Comparison of ENCODE assay signal across 12 mouse cellular contexts in the genomic region with DNA sequence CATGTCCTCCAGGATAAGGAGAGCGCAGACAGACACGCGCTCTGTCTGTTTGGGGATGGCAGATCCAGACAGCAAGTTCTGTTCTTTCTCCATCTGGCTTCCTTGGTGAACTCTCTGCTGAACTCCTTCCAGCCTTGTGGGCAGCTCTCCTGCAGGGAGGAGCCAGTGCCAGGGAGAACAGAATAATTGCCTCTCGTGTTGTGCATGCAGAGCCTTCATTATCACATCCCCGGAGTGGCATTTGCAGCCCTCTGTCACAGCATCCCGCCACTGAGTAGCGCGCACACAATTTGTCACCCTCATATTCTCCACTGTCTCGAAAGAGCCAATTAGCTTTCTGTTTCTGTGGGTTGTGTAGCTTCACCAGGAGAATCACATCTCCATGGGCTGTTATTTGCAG. TPM values are rescaled to one million over a fixed set of nuclear protein-coding genes. Genes with fewer than 3 reads are reported as not detected.
DNase-seq lines count a peak whose midpoint lies in the region; ATAC-seq lines count a peak whose summit lies in the region.
"Had no signal": no experiment of that assay in that cellular context is flagged by ENCODE, and none has a peak within 500 bp of the region (broad histone marks: within the 10 kb centered on the region; RNA-seq: fewer than 3 reads in every experiment).

No protein-coding gene starts in this region.

- no peaks in the 10 kb centered on the region for H3K36me3 ChIP-seq in forebrain, embryonic 11.5 days (ENCODE audit: control insufficient read depth, insufficient read depth, low read length)
- no peaks in the 10 kb centered on the region for H3K36me3 ChIP-seq in forebrain, embryonic 10.5 days (replicated peaks)
- H3K36me3 ChIP-seq: embryonic facial prominence, embryonic 12.5 days; limb, embryonic 15.5 days had no signal

- no peak overlapping the region for H3K9ac ChIP-seq in forebrain, embryonic 11.5 days (ENCODE audit: low read length)
- H3K9ac ChIP-seq: embryonic facial prominence, embryonic 12.5 days; limb, embryonic 15.5 days had no signal

- H3K4me1 ChIP-seq in forebrain, embryonic 11.5 days (replicated peaks; ENCODE audit: control insufficient read depth, insufficient read depth, low read length) = peaks cover 3% of the 10 kb centered on the region; the same call in 1 of the 2 replicates
- H3K4me1 ChIP-seq in forebrain, embryonic 10.5 days = peaks cover 33% of the 10 kb centered on the region

- no peak for DNase-seq in forebrain, embryonic 11.5 days (ENCODE audit: low spot score)
- DNase-seq in forebrain, embryonic 10.5 days (ENCODE audit: extremely low spot score, low spot score) = no peak
- peak; percentile 46 to 62 for DNase-seq in frontal cortex, postnatal 25 days (ENCODE audit: low spot score in 2 of 2)
- peak; percentile 49 to 87 for DNase-seq in left cerebral cortex, adult 8-10 months (ENCODE audit: low spot score in 2 of 2)
- peak; percentile 77 to 84 for DNase-seq in right cerebral cortex, postnatal 36 days (ENCODE audit: low spot score in 2 of 2)
- DNase-seq in lung, postnatal 36 days = no peak
- DNase-seq in kidney, adult 18-20 months = no peak
- no peak for DNase-seq in spleen, adult 12 weeks (ENCODE audit: low spot score)

- H3K4me2 ChIP-seq in forebrain, embryonic 11.5 days (ENCODE audit: low read depth, low read length, severe bottlenecking) = no peak overlapping the region
- H3K4me2 ChIP-seq: embryonic facial prominence, embryonic 12.5 days; limb, embryonic 15.5 days had no signal

- no peaks in the 10 kb centered on the region for H3K27me3 ChIP-seq in forebrain, embryonic 11.5 days (ENCODE audit: control insufficient read depth, insufficient read depth, low read length)
- H3K27me3 ChIP-seq in forebrain, embryonic 10.5 days (ENCODE audit: poor library complexity, severe bottlenecking) = no peaks in the 10 kb centered on the region
- H3K27me3 ChIP-seq: limb, embryonic 15.5 days had no signal

- no peaks in the 10 kb centered on the region for H3K9me3 ChIP-seq in forebrain, embryonic 11.5 days (ENCODE audit: control insufficient read depth, low read length)
- no peaks in the 10 kb centered on the region for H3K9me3 ChIP-seq in forebrain, embryonic 10.5 days
- H3K9me3 ChIP-seq: embryonic facial prominence, embryonic 12.5 days; limb, embryonic 15.5 days had no signal

- no peak overlapping the region for H3K27ac ChIP-seq in forebrain, embryonic 11.5 days (ENCODE audit: low read depth, low read length)
- H3K27ac ChIP-seq in forebrain, embryonic 10.5 days = no peak overlapping the region
- H3K27ac ChIP-seq: embryonic facial prominence, embryonic 12.5 days; limb, embryonic 15.5 days had no signal

- ATAC-seq in forebrain, embryonic 11.5 days (replicated peaks; ENCODE audit: low FRiP score) = peak; percentile 51

- no peak overlapping the region for H3K4me3 ChIP-seq in forebrain, embryonic 11.5 days (ENCODE audit: low read depth, low read length)
- H3K4me3 ChIP-seq in forebrain, embryonic 10.5 days = no peak overlapping the region
- H3K4me3 ChIP-seq: embryonic facial prominence, embryonic 12.5 days; limb, embryonic 15.5 days had no signal

- WGBS in forebrain, embryonic 11.5 days = 62% methylated on average over 9 of the region's 9 CpGs
- WGBS in forebrain, embryonic 10.5 days = 78% methylated on average over 9 of the region's 9 CpGs

RNA-seq across cellular contexts. Expression of gene Smndc1, which starts 40.0 kb away (rescaled TPM):
- 53.6 and 57.6 TPM in 2 replicates for polyA plus RNA-seq in forebrain, embryonic 11.5 days (2014; fragmentation: Nextera tagmentation; extraction: Ambion mirVana)
- polyA plus RNA-seq in forebrain, embryonic 10.5 days (2016; fragmentation: Nextera tagmentation; extraction: Ambion mirVana) = 45.4 and 47.2 TPM in 2 replicates
- total RNA-seq in left cerebral cortex, adult 8-10 months (2022) = 10 to 100 TPM; 33.2 to 38.1 (median 36.3) TPM

RNA-seq across cellular contexts. Expression of gene Gm10197, which starts 58.8 kb away (rescaled TPM):
- not detected in 2 replicates for polyA plus RNA-seq in forebrain, embryonic 11.5 days (2014; fragmentation: Nextera tagmentation; extraction: Ambion mirVana)
- polyA plus RNA-seq in forebrain, embryonic 10.5 days (2016; fragmentation: Nextera tagmentation; extraction: Ambion mirVana) = not detected in 2 replicates
- not detected for total RNA-seq in left cerebral cortex, adult 8-10 months (2022)
- total RNA-seq: heart, postnatal 25 days had no signal
- polyA plus RNA-seq: embryonic facial prominence, embryonic 12.5 days; limb, embryonic 15.5 days; stomach, embryonic 14.5 days had no signal

Comparison
In these comparisons a context has a peak if more than half of its experiments do, and no peak if none do; other contexts are left out.
1. DNase-seq: peak in frontal cortex, postnatal 25 days (2 of 2), left cerebral cortex, adult 8-10 months (2 of 2) and right cerebral cortex, postnatal 36 days (2 of 2); none in forebrain, embryonic 11.5 days (single experiment), forebrain, embryonic 10.5 days (single experiment), lung, postnatal 36 days (single experiment), kidney, adult 18-20 months (single experiment) and spleen, adult 12 weeks (single experiment).